Mouse (Mus musculus) adrenal gland, adult 8-10 months (tissue): ENCODE results near the gene Zfp472. TPM values are rescaled to one million over a fixed set of nuclear protein-coding genes. Genes with fewer than 3 reads are reported as not detected.

Experiments used
- DNase-seq: peaks from one replicate; pipeline ENCODE4 v3.0.0; 2022
- total RNA-seq, 4 experiments: library from RNA; stranded (reverse); gene quantifications; 2 replicates each; pipeline ENCODE4 v1.2.4; 2022

Gene Zfp472
- total RNA-seq = 1 to 10 TPM; 3.5 to 8.0 (median 5.7) TPM

DNA sequence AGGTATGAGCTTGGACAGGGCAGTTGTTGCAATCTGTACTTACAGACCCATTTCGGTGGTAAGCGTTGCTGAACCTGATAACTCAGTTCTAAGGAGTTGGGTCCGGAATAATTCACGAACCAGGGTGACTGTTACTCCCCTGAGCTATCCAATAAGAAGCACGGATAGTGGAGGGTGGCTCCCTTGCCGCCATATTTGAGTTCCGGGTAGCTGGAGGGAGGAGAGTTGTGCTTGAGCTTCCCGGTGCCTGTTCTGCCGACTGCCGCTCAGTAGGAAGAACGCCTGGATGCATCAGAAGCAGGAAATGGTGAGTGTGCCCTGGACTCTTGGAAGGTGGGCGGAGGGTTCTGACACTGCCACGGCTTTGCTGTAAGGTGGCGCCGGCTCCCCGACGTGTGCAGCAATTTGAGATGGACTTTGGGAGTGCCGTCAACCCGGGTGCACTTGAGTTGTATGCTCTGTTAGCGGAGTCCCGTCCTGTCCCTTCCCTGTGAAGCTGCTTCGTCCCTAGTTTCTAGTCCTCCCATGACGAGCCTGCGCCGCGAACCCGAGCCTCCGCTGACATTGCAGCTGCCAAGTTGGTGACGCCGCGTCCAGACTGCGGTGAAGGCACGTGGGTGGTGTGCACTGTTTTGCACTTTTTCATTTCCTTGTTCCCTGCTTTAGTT is at the start of gene Zfp472:
Zfp472 (plus strand) TSS at position 192 of the 668 bp plus-strand sequence.
- DNase-seq = peak; percentile 90

DNA sequence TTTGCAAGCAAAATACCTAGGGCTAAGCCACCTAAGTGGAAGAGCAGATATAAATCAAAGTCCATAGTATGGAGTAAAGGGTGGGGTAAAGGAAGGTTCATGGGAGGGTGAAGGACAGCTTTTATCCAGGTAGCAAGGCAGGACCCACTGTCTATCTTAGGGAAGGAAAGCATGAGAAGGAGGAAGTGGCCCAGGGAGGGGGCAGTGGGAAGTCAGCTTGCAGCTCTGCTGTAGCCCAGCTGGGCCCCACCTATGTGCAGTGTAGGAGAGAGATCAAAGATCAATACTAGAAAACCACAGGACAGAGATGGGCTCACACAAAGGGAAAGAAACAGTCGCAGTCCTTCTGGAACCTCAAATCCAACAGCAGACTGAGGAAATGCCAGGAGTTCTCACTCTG is 49.5 kb upstream of the Zfp472 start:
- no peak for DNase-seq

DNA sequence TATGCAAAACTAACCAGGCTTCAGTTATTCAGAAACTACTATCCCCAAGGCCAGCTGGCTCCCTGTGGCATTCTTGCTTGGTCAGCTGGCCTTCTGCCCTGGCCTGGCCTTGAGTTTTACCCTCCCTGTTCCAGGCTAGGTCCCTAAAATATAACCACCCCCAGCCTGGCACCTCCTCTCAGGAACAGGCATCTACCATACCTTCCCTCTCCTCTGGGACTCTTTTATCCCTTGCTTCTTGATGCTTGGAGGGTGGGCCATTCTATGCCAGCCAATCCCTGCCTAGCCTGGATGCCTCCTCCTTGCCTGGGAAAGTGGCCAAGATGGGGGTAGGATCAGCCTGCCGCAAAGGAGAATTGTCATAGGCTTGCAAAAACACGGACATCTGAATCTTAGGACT is 48.5 kb upstream of the Zfp472 start, which contains the start of gene Cyp4f14:
Cyp4f14 (minus strand) TSS at position 212 of the 400 bp plus-strand sequence.
- peak; percentile 76 for DNase-seq

DNA sequence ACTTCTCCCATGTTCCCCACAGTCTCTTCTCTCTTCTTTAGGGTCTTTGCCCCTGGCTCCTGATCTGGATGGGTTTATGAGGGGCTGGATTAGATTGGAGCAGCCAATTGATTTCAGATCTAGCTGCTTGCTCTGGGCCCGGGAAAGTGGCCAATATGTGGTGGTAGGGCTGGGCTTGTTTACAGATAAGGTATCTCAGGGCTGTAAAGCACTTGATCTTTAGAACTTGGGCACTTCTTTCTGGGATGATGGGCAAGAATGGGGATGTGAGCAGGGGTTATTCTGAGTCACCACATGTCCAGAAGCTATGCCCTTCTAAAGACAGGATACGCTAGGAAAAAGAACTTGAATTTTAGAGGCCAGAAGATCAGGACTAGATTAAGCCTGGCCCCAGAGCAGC is 46.5 kb upstream of the Zfp472 start:
- no peak for DNase-seq

DNA sequence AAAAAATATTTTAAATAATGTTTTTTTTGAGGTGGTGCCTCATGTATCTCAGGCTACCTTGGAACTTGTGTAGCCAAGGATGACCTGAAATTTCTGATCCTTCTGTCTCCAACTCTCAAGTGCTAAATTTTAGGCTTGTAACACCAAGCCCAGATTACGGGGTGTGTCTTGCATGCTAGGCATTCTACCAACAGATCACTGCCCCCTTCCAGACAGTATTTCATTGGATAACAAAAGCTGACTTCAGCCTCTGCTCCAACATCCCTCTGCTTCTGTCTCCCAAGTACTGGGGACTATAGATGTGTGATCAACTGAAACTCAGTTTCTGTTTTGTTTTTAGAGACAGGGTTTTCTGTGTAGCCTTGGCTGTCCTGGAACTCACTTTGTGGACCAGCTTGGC is 41.9 kb upstream of the Zfp472 start:
- DNase-seq = no peak

DNA sequence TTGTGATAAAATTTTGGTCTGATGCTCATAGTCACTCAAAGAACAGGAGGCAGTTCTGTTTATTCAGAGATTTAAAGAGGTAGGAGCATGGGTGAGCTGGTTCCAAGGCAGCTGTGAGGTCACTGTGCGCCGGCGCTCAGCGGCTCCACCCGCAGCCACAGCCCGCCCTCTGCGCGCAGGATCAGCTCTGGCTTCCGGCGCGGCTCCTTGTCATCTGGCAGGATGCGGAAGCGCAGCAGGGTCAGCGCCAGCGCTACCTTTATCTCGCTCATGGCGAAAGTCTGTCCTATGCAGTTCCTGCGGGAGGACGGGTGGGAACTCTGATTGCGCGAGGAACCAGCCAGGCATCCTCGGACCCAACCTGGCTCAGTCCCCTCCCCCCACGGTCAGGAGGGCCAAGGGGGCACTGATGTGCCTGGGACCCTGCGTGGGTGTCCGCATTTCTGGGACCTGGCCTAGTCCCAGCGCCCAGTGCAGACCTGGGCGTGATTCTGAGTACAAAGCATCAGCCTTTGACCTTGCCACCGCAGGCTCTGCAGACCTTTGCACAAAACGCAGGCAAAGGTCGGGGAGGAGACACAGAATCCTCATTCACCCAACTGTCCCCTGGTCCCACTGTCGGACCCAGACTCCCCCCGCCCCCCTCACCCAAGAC is 40.8 kb upstream of the Zfp472 start:
- peak; percentile 73 for DNase-seq

DNA sequence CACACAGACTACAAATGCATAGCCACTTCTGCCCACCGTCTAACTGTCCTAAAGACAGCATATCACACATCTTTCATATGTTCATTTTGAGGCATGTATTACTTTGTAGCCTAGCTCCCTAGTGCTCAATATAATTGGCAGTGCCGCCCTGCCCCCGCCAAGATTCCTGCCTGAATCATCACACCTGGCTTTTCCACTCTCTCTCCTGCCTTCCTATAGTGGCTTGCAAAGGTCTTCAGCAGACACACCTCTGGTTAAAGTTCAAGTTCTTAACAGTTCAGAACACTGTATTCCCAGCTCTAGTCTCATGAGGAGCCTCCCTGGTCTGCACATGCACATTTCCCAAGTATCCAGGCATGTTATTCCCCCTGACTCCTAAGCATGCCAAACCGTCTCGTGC is 37.8 kb upstream of the Zfp472 start:
- no peak for DNase-seq

DNA sequence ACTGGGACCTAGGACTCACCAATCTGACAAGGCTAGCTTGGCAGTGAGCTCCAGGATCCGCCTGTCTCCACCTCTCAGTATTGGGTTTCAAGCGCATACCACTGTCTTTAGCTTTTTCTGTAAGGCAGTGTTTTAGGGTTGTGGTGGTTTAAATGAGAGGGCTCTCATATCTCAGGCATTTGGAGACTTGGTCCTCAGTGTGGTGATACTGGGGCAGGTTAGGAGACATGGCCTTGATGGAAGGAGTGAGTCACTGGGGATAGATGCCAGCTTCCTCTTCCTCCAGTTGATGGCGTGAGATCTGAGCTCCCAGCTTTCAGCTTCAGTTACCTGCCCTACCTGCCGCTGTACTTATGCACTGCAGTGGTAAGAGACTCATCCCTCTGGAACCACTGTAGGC is 25.8 kb upstream of the Zfp472 start:
- no peak for DNase-seq

DNA sequence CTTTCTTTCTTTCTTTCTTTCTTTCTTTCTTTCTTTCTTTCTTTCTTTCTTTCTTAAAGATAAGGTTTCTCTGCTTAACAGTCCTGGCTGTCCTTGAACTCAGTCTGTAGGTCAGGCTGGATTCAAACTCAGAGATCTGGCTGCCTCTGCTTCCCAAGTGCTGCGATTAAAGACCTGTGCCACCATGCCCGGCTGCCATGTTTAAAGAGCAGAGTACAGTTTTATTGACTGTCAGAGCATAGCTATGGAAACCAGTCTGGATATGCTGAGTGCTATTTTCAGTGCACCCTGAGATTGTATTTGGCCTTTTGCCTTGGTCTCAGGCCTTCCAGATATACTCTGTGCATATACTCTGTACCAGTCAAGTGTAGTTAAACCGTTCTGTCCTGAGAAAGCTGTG is 22.0 kb upstream of the Zfp472 start:
- DNase-seq = no peak

DNA sequence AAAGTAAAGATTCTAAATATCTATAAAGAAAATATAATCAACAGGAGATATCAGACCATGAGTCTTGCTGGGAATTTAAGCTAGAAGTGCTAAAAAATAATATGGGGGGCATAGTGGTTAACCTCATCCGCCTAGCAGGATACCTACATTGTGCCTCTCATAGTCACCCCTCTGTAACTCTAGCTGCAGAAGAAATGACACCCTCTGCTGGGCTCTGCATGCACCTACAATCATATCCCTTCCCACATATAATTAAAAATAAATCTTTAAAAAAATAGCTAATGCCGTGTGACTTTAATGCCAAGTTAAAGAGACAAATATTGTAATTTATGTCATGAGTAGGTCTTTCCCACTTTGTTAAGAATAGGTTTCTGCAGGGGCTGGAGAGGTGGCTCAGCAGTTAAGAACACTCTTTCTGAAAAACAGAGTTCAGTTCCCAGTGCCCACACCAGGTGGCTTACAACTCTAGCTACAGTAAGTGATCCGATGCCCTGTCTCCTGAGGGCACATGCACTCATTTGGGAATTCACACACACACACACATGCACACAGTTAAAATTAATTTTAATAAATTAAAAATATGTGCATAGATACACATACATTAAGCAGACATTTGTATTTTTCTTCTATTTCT is 21.1 kb upstream of the Zfp472 start:
- no peak for DNase-seq

DNA sequence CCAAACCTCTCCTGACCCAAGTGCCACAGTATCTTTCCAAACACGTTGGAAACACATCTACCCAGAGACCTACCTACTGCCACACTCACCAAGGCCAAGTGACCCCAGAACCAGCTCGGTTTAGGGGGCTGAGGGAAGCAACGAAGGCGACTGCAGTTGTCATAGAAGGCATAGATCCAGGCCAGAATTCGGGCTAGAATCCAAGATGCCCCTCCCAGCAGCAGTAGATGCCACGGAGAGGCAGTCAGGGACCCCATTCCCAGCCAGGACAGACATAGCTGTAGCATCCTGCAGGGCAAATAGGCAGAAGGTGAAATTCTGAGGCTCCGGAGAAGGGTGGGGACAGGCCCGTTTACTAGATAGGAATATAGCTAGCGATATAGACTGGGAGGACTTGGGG is 18.9 kb upstream of the Zfp472 start:
- no peak for DNase-seq

DNA sequence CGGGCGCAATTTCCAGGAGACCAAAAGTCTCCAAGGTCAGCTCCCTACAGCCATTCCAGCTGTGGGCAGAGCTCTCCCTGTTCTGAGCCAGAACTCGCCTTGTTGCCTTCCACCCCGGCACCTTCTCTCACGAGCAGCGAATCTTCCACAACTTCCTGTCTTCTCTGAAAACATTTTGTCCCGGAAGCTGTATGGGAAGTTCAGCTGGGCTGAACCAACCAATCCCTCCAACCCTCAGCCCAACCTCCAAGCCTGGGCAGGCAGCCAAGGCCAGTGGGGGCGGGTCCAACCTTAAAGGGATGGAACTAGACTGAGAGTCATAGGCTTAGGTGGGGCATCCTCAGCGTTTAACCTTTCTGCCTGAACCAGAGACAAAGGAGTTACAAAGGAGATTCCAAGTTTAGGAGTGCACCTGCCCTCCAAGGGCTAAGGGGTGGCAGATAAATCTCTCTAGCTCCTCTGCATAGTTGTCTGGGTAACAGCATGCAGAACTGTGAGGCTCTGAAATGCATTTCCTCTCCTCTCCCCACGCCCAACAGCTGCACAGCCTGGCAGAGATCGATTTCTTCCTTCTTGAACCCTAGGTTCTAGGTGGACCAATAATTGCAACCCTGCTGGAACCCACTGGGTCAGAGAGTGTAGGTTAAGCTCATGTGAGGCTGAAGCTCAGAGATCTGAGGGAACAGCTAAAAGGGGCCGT is 18.2 kb upstream of the Zfp472 start, which contains the start of gene Cyp4f13:
Cyp4f13 (minus strand) TSS at position 188 of the 700 bp plus-strand sequence.
- peak; percentile 98 for DNase-seq

DNA sequence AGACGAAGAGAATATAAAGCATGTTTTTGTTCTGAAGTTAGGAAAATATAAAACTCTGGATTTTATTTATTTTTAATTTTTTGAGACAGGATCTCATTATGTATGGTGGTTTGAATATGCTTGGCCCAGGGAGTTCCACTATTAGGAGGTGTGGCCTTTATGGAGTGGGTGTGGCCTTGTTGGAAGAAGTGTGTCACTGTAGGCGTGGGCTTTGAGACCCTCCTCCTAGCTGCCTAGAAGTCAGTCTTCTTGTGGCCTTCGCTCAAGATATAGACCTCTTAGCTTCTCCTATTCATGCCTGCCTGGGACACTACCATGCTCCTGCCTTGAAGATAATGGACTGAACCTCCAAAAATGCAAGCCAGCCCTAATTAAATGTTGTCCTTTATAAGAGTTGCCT is 15.5 kb upstream of the Zfp472 start:
- no peak for DNase-seq

DNA sequence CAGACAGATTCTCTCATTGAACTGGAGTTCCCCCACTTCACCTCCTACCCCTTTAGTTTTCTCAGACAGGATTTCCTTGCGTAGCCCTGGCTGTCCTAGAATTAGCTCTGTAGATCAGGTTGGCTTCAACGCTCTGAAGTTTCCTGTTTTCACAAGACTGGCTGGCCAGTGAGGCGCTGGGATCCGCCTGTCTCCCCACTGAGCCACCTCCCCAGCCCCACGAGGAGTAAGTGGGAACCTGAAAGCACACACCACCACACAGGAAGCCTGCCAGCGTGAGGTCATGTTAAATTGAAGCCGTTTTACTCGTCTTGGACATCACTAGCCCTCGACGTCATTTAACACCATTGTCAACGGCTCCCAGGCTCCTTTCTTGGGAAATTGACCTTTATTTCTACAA is 14.6 kb upstream of the Zfp472 start:
- no peak for DNase-seq

DNA sequence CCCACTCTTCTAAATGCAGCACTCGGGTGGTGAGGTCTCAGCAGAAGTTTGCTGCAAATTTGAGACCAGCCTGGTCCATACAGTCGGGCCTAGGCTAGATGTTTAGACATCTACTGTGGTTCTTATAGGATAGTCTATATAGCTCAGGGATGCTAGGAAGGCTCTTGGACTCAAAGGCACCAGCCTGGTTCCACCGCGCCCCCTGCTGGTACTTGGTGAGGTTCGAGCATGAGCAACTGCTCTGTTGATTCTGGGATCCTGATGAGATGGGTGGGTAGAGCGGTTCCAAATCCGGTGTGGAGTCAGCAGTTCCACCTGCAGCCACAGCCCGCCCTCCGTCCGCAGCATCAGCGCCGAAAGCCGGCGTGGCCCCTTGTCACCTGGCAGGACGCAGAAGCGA is 14.2 kb upstream of the Zfp472 start:
- DNase-seq = peak; percentile 53

DNA sequence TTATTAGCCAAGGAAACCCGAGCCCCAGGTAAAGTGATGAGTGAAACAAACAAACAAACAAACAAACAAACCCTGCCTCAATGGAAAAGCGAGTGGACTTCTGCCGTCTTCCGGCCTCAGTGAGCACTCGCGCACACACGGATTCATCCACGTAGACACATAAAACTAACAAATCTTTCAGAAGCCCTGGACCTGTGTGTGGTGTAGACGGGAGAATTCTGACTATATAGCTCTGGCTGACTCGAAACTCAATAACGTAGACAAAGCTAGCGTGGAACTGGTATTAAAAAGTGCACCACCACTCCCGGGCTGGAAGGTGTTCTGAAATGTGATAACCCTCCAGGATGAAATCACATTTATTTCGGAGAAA is 376 bp upstream of the Zfp472 start:
- no peak for DNase-seq

DNA sequence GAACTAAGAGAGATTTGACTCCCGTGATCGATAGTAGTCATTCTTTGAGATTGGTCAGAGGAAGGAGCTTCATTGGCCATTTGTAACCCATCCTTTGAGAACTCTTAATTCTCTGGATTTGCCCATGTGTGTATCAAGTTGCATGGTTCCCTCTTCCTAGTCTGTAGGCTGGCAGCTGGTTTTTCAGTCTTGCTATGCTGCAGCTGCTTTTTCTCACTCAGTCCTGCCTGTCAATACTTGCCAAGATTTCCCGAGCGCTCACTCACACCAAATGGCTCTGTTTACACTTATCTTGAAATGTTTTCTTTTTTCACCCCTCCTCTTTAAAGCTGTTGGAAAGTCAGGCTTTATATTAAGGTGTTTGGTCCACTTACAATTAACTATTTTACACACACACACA is 15.7 kb downstream of the Zfp472 start:
- DNase-seq = no peak

DNA sequence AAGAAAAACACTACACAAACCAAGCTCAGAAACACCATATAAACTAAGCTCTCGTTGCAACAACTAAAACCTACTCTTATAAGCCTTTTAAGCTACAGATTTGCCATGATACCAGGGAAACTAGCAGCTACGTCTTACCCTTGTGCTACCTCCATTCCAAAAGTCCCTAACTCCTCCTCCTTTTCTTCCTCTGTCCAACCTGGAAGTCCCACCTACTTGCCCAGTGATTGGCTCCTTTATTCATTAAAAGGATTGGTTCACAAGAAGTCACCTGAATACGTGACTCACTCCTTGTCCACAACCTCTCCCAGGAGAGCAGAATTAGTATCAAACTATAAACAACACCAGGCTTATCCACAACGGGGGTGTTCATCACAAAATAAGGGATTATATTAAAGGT is 20.7 kb downstream of the Zfp472 start:
- DNase-seq = no peak

DNA sequence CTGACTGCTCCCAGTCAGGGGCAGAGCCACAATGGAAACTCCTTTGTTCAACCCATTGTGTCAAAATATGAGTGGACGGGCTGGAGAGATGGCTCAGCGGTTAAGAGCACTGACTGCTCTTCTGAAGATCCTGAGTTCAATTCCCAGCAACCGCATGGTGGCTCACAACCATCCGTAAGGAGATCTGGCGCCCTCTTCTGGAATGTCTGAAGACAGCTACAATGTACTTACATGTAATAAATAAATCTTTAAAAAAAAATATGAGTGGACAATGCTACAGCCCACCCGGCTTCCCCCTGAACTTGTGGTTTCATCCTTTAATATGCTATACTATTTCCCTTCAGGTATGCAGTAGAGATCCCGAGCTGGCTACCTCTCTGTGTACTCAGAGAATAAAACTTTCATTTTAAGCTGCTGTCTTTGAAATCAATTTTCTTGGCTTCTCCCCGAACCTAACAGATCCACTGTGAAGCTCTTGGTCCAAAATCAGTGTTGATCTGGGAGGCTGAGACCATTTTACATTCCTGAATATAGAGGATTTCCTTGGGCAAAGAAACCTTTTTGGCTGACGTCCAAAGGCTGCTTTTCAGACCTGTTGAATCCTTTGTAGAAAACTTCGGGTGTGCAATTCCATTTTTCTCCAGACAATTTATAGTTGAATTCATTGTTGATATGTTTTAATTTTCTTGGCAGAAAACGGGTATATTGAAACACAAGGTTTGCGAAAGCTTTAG is 26.5 kb downstream of the Zfp472 start:
- no peak for DNase-seq

DNA sequence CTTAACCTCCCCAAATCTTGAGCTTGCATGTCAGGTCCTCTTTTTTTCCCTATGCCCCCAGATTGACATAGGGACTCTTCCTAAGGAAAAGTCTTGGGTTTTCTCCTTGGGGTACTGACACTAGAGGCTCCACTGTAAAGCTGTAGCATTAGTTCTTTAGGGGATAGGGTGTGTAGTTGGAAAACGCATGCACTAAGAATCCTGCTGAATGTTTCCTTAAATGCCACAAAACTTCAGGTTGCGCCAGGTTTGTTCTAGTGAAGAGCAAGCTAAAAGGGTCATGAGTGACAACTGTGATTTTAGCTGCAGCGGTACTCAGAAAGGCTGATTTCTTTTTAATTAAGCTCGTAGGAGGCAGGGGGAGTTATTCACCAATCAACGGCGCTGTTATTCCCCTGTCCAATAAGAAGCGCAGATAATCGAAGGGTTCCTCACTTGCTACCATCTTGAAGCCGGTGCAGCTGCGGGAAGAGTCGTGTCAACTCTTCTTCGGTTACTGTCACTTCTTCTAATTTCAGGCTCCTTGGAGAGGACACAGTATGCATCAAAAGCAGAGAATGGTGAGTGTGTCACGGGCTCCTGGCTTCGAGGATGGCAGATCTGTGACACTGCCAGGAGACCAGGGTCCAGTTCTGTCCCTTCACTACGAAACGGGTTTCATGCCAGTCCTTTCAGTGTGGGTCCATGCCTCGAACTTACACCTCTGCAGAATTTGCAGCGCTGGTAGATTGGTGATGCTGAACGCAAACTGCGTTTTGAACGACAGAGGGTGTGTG is 27.3 kb downstream of the Zfp472 start, which contains the start of gene Zfp952:
Zfp952 (plus strand) TSS at position 431 of the 776 bp plus-strand sequence.
- DNase-seq = peak; percentile 78

DNA sequence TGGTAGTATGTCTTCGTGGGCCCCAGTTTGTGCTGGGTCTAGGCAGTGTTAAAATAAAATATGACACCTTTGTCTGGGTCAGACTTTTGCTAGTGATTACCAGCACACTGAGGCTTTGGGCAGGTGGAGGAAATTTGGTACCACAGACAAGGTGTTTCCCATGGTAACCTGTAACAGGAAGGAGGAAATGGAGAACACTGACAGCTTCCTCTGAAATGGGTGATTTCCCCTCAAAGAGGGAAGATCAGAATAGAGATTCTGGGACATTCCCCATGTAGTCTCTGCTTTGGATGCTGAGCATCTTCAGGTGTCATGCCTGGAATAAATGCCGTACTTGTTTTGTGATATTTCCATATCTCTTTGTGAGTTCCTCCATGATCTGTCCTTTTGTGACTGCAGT is 32.9 kb downstream of the Zfp472 start:
- no peak for DNase-seq

DNA sequence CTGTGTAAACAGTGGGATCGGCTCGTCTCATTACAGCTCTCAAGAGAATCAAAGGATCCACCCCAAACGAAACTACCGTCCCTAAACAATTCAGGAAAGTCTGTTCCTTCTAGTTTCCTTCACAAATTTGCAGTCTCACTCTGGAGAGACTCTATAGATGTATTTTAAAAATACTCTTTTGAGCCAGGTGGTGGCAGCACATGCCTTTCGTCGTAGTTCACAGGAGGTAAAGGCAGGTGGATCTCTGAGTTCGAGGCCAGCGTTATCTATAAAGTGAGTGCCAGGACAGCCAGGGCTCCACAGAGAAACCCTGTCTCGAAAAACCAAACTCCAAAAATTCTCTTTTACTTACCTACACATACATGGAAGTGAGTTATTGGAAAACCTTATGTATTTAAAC is 42.7 kb downstream of the Zfp472 start:
- no peak for DNase-seq
